Mouse (Mus musculus) limb, embryonic 10.5 days (tissue): ENCODE measurements around the gene Npc2. TPM values are rescaled to one million over a fixed set of nuclear protein-coding genes. Genes with fewer than 3 reads are reported as not detected.
A peak's percentile ranks its signal among the peaks of the same experiment; 100 is the strongest.

Experiments
- DNase-seq: peaks from one replicate; pipeline ENCODE4 v3.0.0-alpha.2; 2017; ENCODE audit warnings: low spot score
- H3K27ac ChIP-seq: fragments of 300-500 bp; sonication (generic); 2 replicates; pipeline ENCODE4 v1.5.1; 2016; ENCODE audit warnings: mild to moderate bottlenecking
- H3K27me3 ChIP-seq: fragments of 300-500 bp; sonication (generic); 2 replicates; pipeline ENCODE4 v1.6.1; 2016; ENCODE audit warnings: low read depth, mild to moderate bottlenecking; ENCODE audit not compliant: poor library complexity, severe bottlenecking
- H3K36me3 ChIP-seq: fragments of 300-500 bp; sonication (generic); 2 replicates; pipeline ENCODE4 v1.6.1; 2016; ENCODE audit warnings: mild to moderate bottlenecking, moderate library complexity
- H3K4me1 ChIP-seq: fragments of 300-500 bp; sonication (generic); 2 replicates; pipeline ENCODE4 v1.6.1; 2016
- H3K4me3 ChIP-seq: fragments of 300-500 bp; sonication (generic); 2 replicates; pipeline ENCODE4 v1.5.1; 2016; ENCODE audit warnings: mild to moderate bottlenecking, moderate library complexity
- H3K9me3 ChIP-seq: fragments of 300-500 bp; sonication (generic); replicated peaks from 2 replicates; pipeline ENCODE4 v1.6.1; 2016; ENCODE audit warnings: mild to moderate bottlenecking
- WGBS: fragments of 180-500 bp; shearing (Covaris S2); methylation state at CpG from one replicate; pipeline ENCODE4 v1.1.7; 2016; 5-methylcytosine and 5-hydroxymethylcytosine counted together
- polyA plus RNA-seq: library from polyadenylated mRNA; unstranded; fragments of >200 nt; fragmentation: Nextera tagmentation; extraction: Ambion mirVana; gene quantifications from 2 replicates; pipeline ENCODE4 v1.2.1, GENCODE M21; 2016

Npc2 gene
- 55.9 and 62.5 TPM in 2 replicates for polyA plus RNA-seq

GRCm38 (mm10) chr12:84772726-84773441 lies at the start of gene Npc2, which contains the start of gene Isca2:
Gene Npc2 (minus strand): TSS chr12:84773152.
Gene Isca2 (plus strand): TSS chr12:84773251.
- peak; percentile 96 for DNase-seq
- WGBS, result under 1% methylated on average over 50 of the region's 50 CpGs
- peaks cover 25% of the 10 kb centered on the region for H3K4me1 ChIP-seq
- H3K4me3 ChIP-seq, result peak within 1 kb of the TSS; percentile 83
- peaks cover 42% of the 10 kb centered on the region for H3K36me3 ChIP-seq
- H3K27me3 ChIP-seq, result no peaks in the 10 kb centered on the region
- H3K9me3 ChIP-seq, result no peaks in the 10 kb centered on the region
- H3K27ac ChIP-seq, result peak within 1 kb of the TSS; percentile 94

- DNase-seq, result no peak
- no peaks in the 10 kb centered on the region for H3K9me3 ChIP-seq
- no peaks in the 10 kb centered on the region for H3K4me1 ChIP-seq
- no peak overlapping the region for H3K27ac ChIP-seq
- H3K4me3 ChIP-seq, result no peak overlapping the region
- 88% methylated on average over 13 of the region's 13 CpGs for WGBS
- 0 out of 2 replicates have a peak, but pooled peaks cover 5% of the 10 kb centered on the region for H3K27me3 ChIP-seq
- H3K36me3 ChIP-seq, result no peaks in the 10 kb centered on the region
Observed at GRCm38 (mm10) chr12:84819236-84820168, 46.5 kb upstream of the Npc2 start.

- H3K36me3 ChIP-seq, result no peaks in the 10 kb centered on the region
- WGBS, result 64% methylated on average over 4 of the region's 4 CpGs
- no peak for DNase-seq
- no peaks in the 10 kb centered on the region for H3K4me1 ChIP-seq
- H3K27me3 ChIP-seq, result 0 out of 2 replicates have a peak, but pooled peaks cover 5% of the 10 kb centered on the region
- H3K4me3 ChIP-seq, result no peak overlapping the region
- H3K27ac ChIP-seq, result no peak overlapping the region
- no peaks in the 10 kb centered on the region for H3K9me3 ChIP-seq
Observed at GRCm38 (mm10) chr12:84818496-84818895, 45.5 kb upstream of the Npc2 start.

GRCm38 (mm10) chr12:84814663-84815325 lies 41.8 kb upstream of the Npc2 start:
- Histone ChIP-seq H3K4me1 (no peaks in the 10 kb centered on the region; the same call in 1 of the 2 replicates), H3K9me3 (no peaks in the 10 kb centered on the region), H3K36me3 (no peaks in the 10 kb centered on the region), H3K27ac (no peak overlapping the region), H3K27me3 (no peaks in the 10 kb centered on the region), H3K4me3 (no peak overlapping the region)
- DNase-seq, result no peak
- 79% methylated on average over 3 of the region's 3 CpGs for WGBS

GRCm38 (mm10) chr12:84813773-84814172 lies 40.8 kb upstream of the Npc2 start:
- no peaks in the 10 kb centered on the region; the same call in 1 of the 2 replicates for H3K4me1 ChIP-seq
- no peak overlapping the region for H3K4me3 ChIP-seq
- H3K27me3 ChIP-seq, result no peaks in the 10 kb centered on the region
- H3K36me3 ChIP-seq, result no peaks in the 10 kb centered on the region
- 41% methylated on average over 7 of the region's 7 CpGs for WGBS
- H3K27ac ChIP-seq, result no peak overlapping the region
- no peak for DNase-seq
- no peaks in the 10 kb centered on the region for H3K9me3 ChIP-seq

- Histone ChIP-seq H3K27me3 (no peaks in the 10 kb centered on the region), H3K36me3 (no peaks in the 10 kb centered on the region), H3K9me3 (no peaks in the 10 kb centered on the region), H3K4me1 (peaks cover 6% of the 10 kb centered on the region), H3K27ac (no peak overlapping the region), H3K4me3 (no peak overlapping the region)
- WGBS, result 64% methylated on average over 3 of the region's 3 CpGs
- DNase-seq, result no peak
Observed at GRCm38 (mm10) chr12:84812004-84812403, 39.1 kb upstream of the Npc2 start.

- Histone ChIP-seq H3K36me3 (no peaks in the 10 kb centered on the region), H3K27ac (no peak overlapping the region), H3K4me3 (no peak overlapping the region), H3K9me3 (no peaks in the 10 kb centered on the region), H3K27me3 (no peaks in the 10 kb centered on the region), H3K4me1 (peaks cover 11% of the 10 kb centered on the region)
- WGBS, result 72% methylated on average over 4 of the region's 4 CpGs
- DNase-seq, result no peak
Observed at GRCm38 (mm10) chr12:84811510-84811909, 38.6 kb upstream of the Npc2 start.

- peaks cover 18% of the 10 kb centered on the region for H3K4me1 ChIP-seq
- no peaks in the 10 kb centered on the region for H3K27me3 ChIP-seq
- no peak for DNase-seq
- WGBS, result 71% methylated on average over 1 of the region's 1 CpGs
- no peak overlapping the region for H3K27ac ChIP-seq
- no peaks in the 10 kb centered on the region for H3K36me3 ChIP-seq
- H3K4me3 ChIP-seq, result no peak overlapping the region
- no peaks in the 10 kb centered on the region for H3K9me3 ChIP-seq
Observed at GRCm38 (mm10) chr12:84810810-84811209, 37.9 kb upstream of the Npc2 start.

- no peaks in the 10 kb centered on the region for H3K27me3 ChIP-seq
- H3K36me3 ChIP-seq, result no peaks in the 10 kb centered on the region
- no peaks in the 10 kb centered on the region for H3K9me3 ChIP-seq
- peaks cover 28% of the 10 kb centered on the region for H3K4me1 ChIP-seq
- no peak overlapping the region for H3K4me3 ChIP-seq
- 82% methylated on average over 6 of the region's 6 CpGs for WGBS
- DNase-seq, result no peak
- H3K27ac ChIP-seq, result no peak overlapping the region
Observed at GRCm38 (mm10) chr12:84809033-84809432, 36.1 kb upstream of the Npc2 start.

GRCm38 (mm10) chr12:84807351-84807750 lies 34.4 kb upstream of the Npc2 start:
- no peaks in the 10 kb centered on the region for H3K27me3 ChIP-seq
- H3K36me3 ChIP-seq, result no peaks in the 10 kb centered on the region
- DNase-seq, result no peak
- H3K27ac ChIP-seq, result no peak overlapping the region
- 83% methylated on average over 13 of the region's 13 CpGs for WGBS
- H3K9me3 ChIP-seq, result no peaks in the 10 kb centered on the region
- no peak overlapping the region for H3K4me3 ChIP-seq
- peaks cover 28% of the 10 kb centered on the region for H3K4me1 ChIP-seq

GRCm38 (mm10) chr12:84806726-84807125 lies 33.8 kb upstream of the Npc2 start:
- Histone ChIP-seq H3K9me3 (no peaks in the 10 kb centered on the region), H3K36me3 (no peaks in the 10 kb centered on the region), H3K4me3 (no peak overlapping the region), H3K27ac (0 out of 2 replicates have a peak overlapping the region, but pooled peaks have one; percentile 28), H3K4me1 (peaks cover 28% of the 10 kb centered on the region), H3K27me3 (no peaks in the 10 kb centered on the region)
- no peak for DNase-seq
- 65% methylated on average over 5 of the region's 5 CpGs for WGBS

GRCm38 (mm10) chr12:84806010-84806409 lies 33.1 kb upstream of the Npc2 start:
- Histone ChIP-seq H3K9me3 (no peaks in the 10 kb centered on the region), H3K4me1 (peaks cover 28% of the 10 kb centered on the region), H3K27ac (peak overlapping the region; percentile 25; the same call in 1 of the 2 replicates), H3K36me3 (no peaks in the 10 kb centered on the region), H3K4me3 (no peak overlapping the region), H3K27me3 (no peaks in the 10 kb centered on the region)
- DNase-seq, result no peak
- 85% methylated on average over 1 of the region's 1 CpGs for WGBS
